14 mouse cellular contexts compared by ENCODE assay signal in genomic region chr6:83487298-83487697, GRCm38 (mm10). TPM values are rescaled to one million over a fixed set of nuclear protein-coding genes. Genes with fewer than 3 reads are reported as not detected.
"Had no signal": no experiment of that assay in that cellular context is flagged by ENCODE, and none has a peak within 500 bp of the region (broad histone marks: within the 10 kb centered on the region; RNA-seq: fewer than 3 reads in every experiment).

No protein-coding gene starts in this region.

- H3K27me3 ChIP-seq: kidney, embryonic 15.5 days; midbrain, embryonic 15.5 days had no signal

- ATAC-seq: lung, postnatal 0 days; midbrain, embryonic 15.5 days had no signal

- H3K27ac ChIP-seq: kidney, embryonic 15.5 days; left cerebral cortex, adult 2 months; limb, embryonic 10.5 days; liver, embryonic 14.5 days; midbrain, embryonic 15.5 days had no signal

- H3K9ac ChIP-seq: kidney, embryonic 15.5 days; liver, embryonic 14.5 days; midbrain, embryonic 15.5 days had no signal

- H3K4me1 ChIP-seq: limb, embryonic 10.5 days; midbrain, embryonic 15.5 days had no signal

- DNase-seq: kidney, adult 2 months; kidney, postnatal 25 days; lung, adult 2 months; lung, postnatal 36 days; thymus, postnatal 36 days had no signal

- H3K9me3 ChIP-seq: kidney, embryonic 15.5 days; limb, embryonic 10.5 days; midbrain, embryonic 15.5 days had no signal

- H3K4me3 ChIP-seq: kidney, embryonic 15.5 days; left cerebral cortex, adult 2 months; limb, embryonic 10.5 days; midbrain, embryonic 15.5 days had no signal

- H3K4me2 ChIP-seq: kidney, embryonic 15.5 days; midbrain, embryonic 11.5 days; midbrain, embryonic 15.5 days had no signal

RNA-seq across cellular contexts. Expression of gene Actg2, which starts 48.8 kb away (rescaled TPM):
- total RNA-seq: layer of hippocampus, postnatal 25 days; left cerebral cortex, adult 2 months; megakaryocyte, adult 5-6 weeks had no signal
